Mouse (Mus musculus): ENCODE data around the gene Txn2.

GRCm38 (mm10) chr15:77914507-77914906 lies 14.3 kb downstream of the Txn2 start:
- TF ChIP-seq POLR2A (IDR thresholded peaks at IDR 0.05; ENCODE audit: borderline replicate concordance, insufficient read depth, low read length): no peak
- TF ChIP-seq CTCF (IDR thresholded peaks at IDR 0.05; ENCODE audit: borderline replicate concordance, insufficient read depth, low read depth, low read length): no peak
